Mouse (Mus musculus) kidney, postnatal 4 days (tissue): ENCODE measurements around the gene Vwa8.
A peak's percentile ranks its signal among the peaks of the same experiment; 100 is the strongest.
"Not testable (repeated sequence)": the region's sequence is repeated elsewhere in the genome, so short reads cannot be mapped to it uniquely, and the experiment has no call there.

Source experiments
- DNase-seq, 2 experiments: peaks; one replicate each; pipeline ENCODE4 v3.0.0; 2021; ENCODE audit warnings: mixed read lengths in 2 of 2

Gene Vwa8

GRCm38 (mm10) chr14:78987543-78987942 lies 138.7 kb downstream of the Vwa8 start:
- no peak for DNase-seq

GRCm38 (mm10) chr14:78992456-78992855 lies 143.6 kb downstream of the Vwa8 start:
- DNase-seq = no peak

- no peak for DNase-seq
These were observed 144.7 kb downstream of the Vwa8 start for GRCm38 (mm10) chr14:78993515-78993914.

GRCm38 (mm10) chr14:78996359-78996758 lies 147.5 kb downstream of the Vwa8 start:
- DNase-seq = no peak

GRCm38 (mm10) chr14:79003576-79003975 lies 154.7 kb downstream of the Vwa8 start:
- peak; percentile 56 to 62 for DNase-seq

- DNase-seq = not testable (repeated sequence)
These were observed 168.9 kb downstream of the Vwa8 start for GRCm38 (mm10) chr14:79017710-79018109.

- no peak for DNase-seq
These were observed 169.7 kb downstream of the Vwa8 start for GRCm38 (mm10) chr14:79018564-79018963.

GRCm38 (mm10) chr14:79021725-79022124 lies 172.9 kb downstream of the Vwa8 start:
- DNase-seq = peak in 1 of 2 experiments; percentile 26

- no peak for DNase-seq
These were observed 180.2 kb downstream of the Vwa8 start for GRCm38 (mm10) chr14:79028996-79029575.

GRCm38 (mm10) chr14:79030715-79031114 lies 181.9 kb downstream of the Vwa8 start:
- peak in 1 of 2 experiments; percentile 22 for DNase-seq

GRCm38 (mm10) chr14:79031230-79031740 lies 182.4 kb downstream of the Vwa8 start:
- no peak for DNase-seq

- DNase-seq = no peak
These were observed 184.5 kb downstream of the Vwa8 start for GRCm38 (mm10) chr14:79033396-79033795.

- peak in 1 of 2 experiments; percentile 18 for DNase-seq
These were observed 185.7 kb downstream of the Vwa8 start for GRCm38 (mm10) chr14:79034511-79034913.

- peak in 1 of 2 experiments; percentile 8 for DNase-seq
These were observed 186.7 kb downstream of the Vwa8 start for GRCm38 (mm10) chr14:79035575-79035974.

- no peak for DNase-seq
These were observed 198.3 kb downstream of the Vwa8 start for GRCm38 (mm10) chr14:79047186-79047585.

- DNase-seq = no peak
These were observed 199.1 kb downstream of the Vwa8 start for GRCm38 (mm10) chr14:79047956-79048355.

GRCm38 (mm10) chr14:79049544-79049943 lies 200.7 kb downstream of the Vwa8 start:
- peak; percentile 34 to 56 for DNase-seq

- no peak for DNase-seq
These were observed 216.8 kb downstream of the Vwa8 start for GRCm38 (mm10) chr14:79065636-79066035.

- no peak for DNase-seq
These were observed 220.7 kb downstream of the Vwa8 start for GRCm38 (mm10) chr14:79069515-79069914.

- peak in 1 of 2 experiments; percentile 23 for DNase-seq
These were observed 225.9 kb downstream of the Vwa8 start for GRCm38 (mm10) chr14:79074786-79075185.

GRCm38 (mm10) chr14:79076560-79077300 lies 227.9 kb downstream of the Vwa8 start:
- peak in 1 of 2 experiments; percentile 54 for DNase-seq

- no peak for DNase-seq
These were observed 234.7 kb downstream of the Vwa8 start for GRCm38 (mm10) chr14:79083573-79083972.

- DNase-seq = no peak
These were observed 237.2 kb downstream of the Vwa8 start for GRCm38 (mm10) chr14:79086006-79086405.

- DNase-seq = peak; percentile 63 to 79
These were observed 240.6 kb downstream of the Vwa8 start for GRCm38 (mm10) chr14:79089464-79089863.
